Mouse (Mus musculus) B cell, adult 67 days (primary cell): ENCODE measurements around the gene Hlf. TPM values are rescaled to one million over a fixed set of nuclear protein-coding genes. Genes with fewer than 3 reads are reported as not detected.

Experiments used
- total RNA-seq, 2 experiments: library from RNA; stranded (reverse); gene quantifications; 4 replicates each; pipeline ENCODE4 v1.2.4; 2023

Gene Hlf
- total RNA-seq = not detected

DNA sequence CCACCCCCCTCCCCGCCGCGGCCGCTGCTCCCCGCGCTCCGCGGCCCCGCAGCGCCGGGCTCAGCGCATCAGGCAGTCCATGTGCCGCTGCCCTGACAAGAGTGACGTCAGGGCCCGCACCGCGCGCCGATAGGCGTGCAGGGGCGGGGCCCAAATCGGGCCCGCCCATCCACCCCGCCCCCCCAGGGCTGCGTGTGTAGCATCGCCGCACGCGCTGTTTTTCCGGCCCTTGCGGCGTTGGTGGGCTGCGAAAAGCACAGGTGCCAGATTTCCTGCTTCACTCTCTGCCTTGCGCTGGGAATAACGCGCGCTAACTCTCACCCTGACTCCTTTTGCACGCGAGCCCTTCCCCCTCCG lies at the start of gene Hlf:
Gene Hlf, minus strand, starts transcription at position 79 of the 357 bp plus-strand sequence.

Other genes with a start within 250 kb of the Hlf start
- gene Gm45716, start 203.2 kb downstream of the Hlf start, total RNA-seq = 1 to 10 TPM; 2.0 to 3.4 TPM
- gene Mmd, start 141.4 kb downstream of the Hlf start, total RNA-seq = 10 to 100 TPM; 12.9 to 16.7 TPM
- gene Stxbp4, start 247.2 kb upstream of the Hlf start, total RNA-seq = 1 to 10 TPM; 9.5 to 9.9 TPM
- gene Cox11, start 247.3 kb upstream of the Hlf start, total RNA-seq = 10 to 100 TPM; 13.3 to 15.5 TPM